Mouse (Mus musculus): ENCODE results near the gene Kirrel3. TPM values are rescaled to one million over a fixed set of nuclear protein-coding genes. Genes with fewer than 3 reads are reported as not detected.

The Kirrel3 gene
- polyA plus RNA-seq, 1 experiment from 2014 or later, result 0.60 TPM

- no peak for TF ChIP-seq CTCF (IDR thresholded peaks at IDR 0.05; ENCODE audit: low read depth)
These were observed 479.3 kb downstream of the Kirrel3 start for GRCm38 (mm10) chr9:34965041-34965415.

DNA sequence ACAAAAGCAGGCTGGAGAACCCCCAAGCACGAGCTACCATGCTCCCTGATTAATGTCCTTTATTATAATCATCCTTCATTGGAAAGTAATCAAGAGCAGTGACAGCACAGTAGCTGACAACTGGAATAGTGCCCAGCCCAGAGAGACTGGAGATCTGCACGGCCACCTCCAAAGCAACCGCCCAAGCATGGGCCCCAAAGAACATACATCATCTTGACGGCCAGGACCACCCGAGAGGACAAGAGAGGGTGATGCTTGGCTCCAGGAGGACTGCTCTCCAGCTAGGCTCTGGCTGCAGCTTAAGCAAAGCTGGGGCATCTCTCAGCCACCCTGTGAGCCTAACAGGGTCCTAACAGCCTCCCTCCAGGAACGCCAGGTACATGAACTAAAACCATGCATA lies 482.1 kb downstream of the Kirrel3 start:
- TF ChIP-seq CTCF (IDR thresholded peaks at IDR 0.05; ENCODE audit: low read depth), result no peak
- no peaks in the 10 kb centered on the region for H3K9me3 ChIP-seq (ENCODE audit: control insufficient read depth)
- H3K4me1 ChIP-seq (replicated peaks; ENCODE audit: control insufficient read depth, insufficient read depth, low read length), result no peaks in the 10 kb centered on the region
- H3K36me3 ChIP-seq (ENCODE audit: control insufficient read depth, insufficient read depth), result no peaks in the 10 kb centered on the region
- H3K27ac ChIP-seq (ENCODE audit: low read depth, low read length), result no peak overlapping the region
- no peak for ATAC-seq
- no peak overlapping the region for H3K9ac ChIP-seq (ENCODE audit: low read depth, low read length)
- WGBS, result 41% methylated on average over 6 of the region's 6 CpGs
- H3K27me3 ChIP-seq (replicated peaks; ENCODE audit: control insufficient read depth, insufficient read depth, low read length), result peaks cover 34% of the 10 kb centered on the region; the same call in 1 of the 2 replicates
- no peak overlapping the region for H3K4me3 ChIP-seq (ENCODE audit: low read depth, low read length)
- no peak overlapping the region for H3K4me2 ChIP-seq (replicated peaks; ENCODE audit: low read depth)

More at GRCm38 (mm10) chr9:34965041-34965415, 479.3 kb downstream of the Kirrel3 start:
- no peak for ATAC-seq
- Histone ChIP-seq H3K36me3 (ENCODE audit: control insufficient read depth, insufficient read depth) (no peaks in the 10 kb centered on the region), H3K9me3 (ENCODE audit: control insufficient read depth) (no peaks in the 10 kb centered on the region), H3K9ac (ENCODE audit: low read depth, low read length) (no peak overlapping the region), H3K4me2 (replicated peaks; ENCODE audit: low read depth) (no peak overlapping the region), H3K27ac (ENCODE audit: low read depth, low read length) (no peak overlapping the region), H3K27me3 (replicated peaks; ENCODE audit: control insufficient read depth, insufficient read depth, low read length) (peaks cover 23% of the 10 kb centered on the region; the same call in 1 of the 2 replicates), H3K4me1 (replicated peaks; ENCODE audit: control insufficient read depth, insufficient read depth, low read length) (no peaks in the 10 kb centered on the region), H3K4me3 (ENCODE audit: low read depth, low read length) (no peak overlapping the region)
- 59% methylated on average over 4 of the region's 4 CpGs for WGBS

DNA sequence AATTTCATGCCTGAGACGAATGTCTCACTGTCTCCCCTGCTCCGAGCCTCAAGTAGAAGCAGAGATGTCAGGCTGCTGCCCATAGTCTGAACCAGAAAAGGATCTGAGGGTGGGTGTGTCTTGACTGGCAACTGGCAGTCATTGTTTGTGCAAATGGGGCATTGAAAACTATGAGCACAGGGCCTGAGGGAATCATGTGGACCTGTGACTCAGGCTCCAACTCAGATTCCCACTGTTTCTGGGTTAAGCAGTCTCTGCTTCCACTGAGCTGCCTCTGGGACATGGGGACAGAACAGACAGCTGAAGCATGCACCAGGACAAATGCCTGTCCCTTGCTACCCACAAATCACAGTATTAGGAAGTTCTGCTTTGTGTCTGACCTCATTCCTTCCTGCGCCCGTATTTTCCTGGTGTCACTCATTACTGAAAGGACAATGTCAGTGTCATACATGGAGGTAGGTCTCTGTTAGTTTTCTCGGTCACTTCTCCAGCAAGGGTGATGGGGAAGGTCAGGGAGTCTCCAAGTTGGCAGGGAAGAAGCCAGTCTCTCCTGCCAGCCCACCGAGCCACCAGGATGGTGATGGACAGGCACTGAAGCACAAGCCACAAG lies 484.3 kb downstream of the Kirrel3 start:
- 80% methylated on average over 6 of the region's 6 CpGs for WGBS
- no peak overlapping the region for H3K4me3 ChIP-seq (ENCODE audit: low read depth, low read length)

DNA sequence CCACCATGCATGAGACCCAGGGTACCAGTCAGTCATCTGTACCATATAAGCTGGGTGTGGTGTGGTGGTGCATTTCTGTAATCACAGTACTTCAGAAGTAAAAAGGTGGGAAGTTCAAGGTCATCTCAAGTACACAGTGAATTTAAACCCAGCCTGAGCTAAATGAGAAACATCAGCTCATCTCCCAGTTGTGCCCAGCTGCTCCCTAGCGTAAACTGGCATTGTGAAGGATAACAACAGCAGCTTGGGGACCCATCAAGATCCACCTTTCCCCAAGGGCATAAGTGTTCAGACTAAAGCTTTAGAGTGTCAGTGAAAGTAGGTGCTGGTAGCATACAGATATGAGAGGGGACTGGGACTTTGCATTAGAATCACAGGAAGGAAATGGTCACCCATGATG lies 488.6 kb downstream of the Kirrel3 start:
- H3K4me1 ChIP-seq (replicated peaks; ENCODE audit: control insufficient read depth, insufficient read depth, low read length), result no peaks in the 10 kb centered on the region
- ATAC-seq, result no peak
- no peak for TF ChIP-seq CTCF (IDR thresholded peaks at IDR 0.05; ENCODE audit: low read depth)
- peaks cover 52% of the 10 kb centered on the region for H3K27me3 ChIP-seq (replicated peaks; ENCODE audit: control insufficient read depth, insufficient read depth, low read length)
- H3K9me3 ChIP-seq (ENCODE audit: control insufficient read depth), result peaks cover 2% of the 10 kb centered on the region
- no peaks in the 10 kb centered on the region for H3K36me3 ChIP-seq (ENCODE audit: control insufficient read depth, insufficient read depth)
- H3K4me2 ChIP-seq (replicated peaks; ENCODE audit: low read depth), result no peak overlapping the region
- H3K4me3 ChIP-seq (ENCODE audit: low read depth, low read length), result no peak overlapping the region
- H3K9ac ChIP-seq (ENCODE audit: low read depth, low read length), result no peak overlapping the region
- H3K27ac ChIP-seq (ENCODE audit: low read depth, low read length), result no peak overlapping the region
- 89% methylated on average over 1 of the region's 1 CpGs for WGBS

More for the DNA sequence above, 484.3 kb downstream of the Kirrel3 start:
- Histone ChIP-seq H3K27ac (ENCODE audit: low read depth, low read length) (no peak overlapping the region), H3K4me1 (replicated peaks; ENCODE audit: control insufficient read depth, insufficient read depth, low read length) (no peaks in the 10 kb centered on the region), H3K36me3 (ENCODE audit: control insufficient read depth, insufficient read depth) (no peaks in the 10 kb centered on the region), H3K27me3 (replicated peaks; ENCODE audit: control insufficient read depth, insufficient read depth, low read length) (peaks cover 43% of the 10 kb centered on the region), H3K4me2 (replicated peaks; ENCODE audit: low read depth) (no peak overlapping the region), H3K9me3 (ENCODE audit: control insufficient read depth) (no peaks in the 10 kb centered on the region), H3K9ac (ENCODE audit: low read depth, low read length) (no peak overlapping the region)
- ATAC-seq, result no peak
- TF ChIP-seq CTCF (IDR thresholded peaks at IDR 0.05; ENCODE audit: low read depth), result no peak

DNA sequence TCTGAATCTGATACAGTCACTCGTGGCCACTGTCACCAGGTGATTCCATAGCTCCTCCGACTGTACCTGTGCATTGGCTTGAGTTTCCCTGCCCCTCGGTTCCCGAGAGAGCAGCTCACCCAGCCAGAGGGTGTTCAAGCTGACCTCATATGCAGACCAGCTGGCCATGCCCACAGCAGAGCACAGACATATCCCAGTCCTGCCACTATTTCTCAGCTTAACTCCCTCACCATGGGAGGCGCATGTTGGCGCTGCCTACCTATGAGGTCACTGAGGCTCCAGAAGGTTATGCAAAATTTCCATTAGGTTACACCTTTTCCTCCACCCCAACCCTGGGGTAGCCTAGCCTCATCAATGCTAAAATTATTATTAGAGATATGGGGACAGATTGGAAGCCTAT lies 489.6 kb downstream of the Kirrel3 start:
- H3K9ac ChIP-seq (ENCODE audit: low read depth, low read length), result no peak overlapping the region
- no peaks in the 10 kb centered on the region for H3K4me1 ChIP-seq (replicated peaks; ENCODE audit: control insufficient read depth, insufficient read depth, low read length)
- H3K4me3 ChIP-seq (ENCODE audit: low read depth, low read length), result no peak overlapping the region
- ATAC-seq, result no peak
- H3K36me3 ChIP-seq (ENCODE audit: control insufficient read depth, insufficient read depth), result no peaks in the 10 kb centered on the region
- H3K27ac ChIP-seq (ENCODE audit: low read depth, low read length), result no peak overlapping the region
- no peak overlapping the region for H3K4me2 ChIP-seq (replicated peaks; ENCODE audit: low read depth)
- H3K9me3 ChIP-seq (ENCODE audit: control insufficient read depth), result peaks cover 5% of the 10 kb centered on the region
- no peak for TF ChIP-seq CTCF (IDR thresholded peaks at IDR 0.05; ENCODE audit: low read depth)
- H3K27me3 ChIP-seq (replicated peaks; ENCODE audit: control insufficient read depth, insufficient read depth, low read length), result peaks cover 61% of the 10 kb centered on the region
- 86% methylated on average over 6 of the region's 6 CpGs for WGBS

DNA sequence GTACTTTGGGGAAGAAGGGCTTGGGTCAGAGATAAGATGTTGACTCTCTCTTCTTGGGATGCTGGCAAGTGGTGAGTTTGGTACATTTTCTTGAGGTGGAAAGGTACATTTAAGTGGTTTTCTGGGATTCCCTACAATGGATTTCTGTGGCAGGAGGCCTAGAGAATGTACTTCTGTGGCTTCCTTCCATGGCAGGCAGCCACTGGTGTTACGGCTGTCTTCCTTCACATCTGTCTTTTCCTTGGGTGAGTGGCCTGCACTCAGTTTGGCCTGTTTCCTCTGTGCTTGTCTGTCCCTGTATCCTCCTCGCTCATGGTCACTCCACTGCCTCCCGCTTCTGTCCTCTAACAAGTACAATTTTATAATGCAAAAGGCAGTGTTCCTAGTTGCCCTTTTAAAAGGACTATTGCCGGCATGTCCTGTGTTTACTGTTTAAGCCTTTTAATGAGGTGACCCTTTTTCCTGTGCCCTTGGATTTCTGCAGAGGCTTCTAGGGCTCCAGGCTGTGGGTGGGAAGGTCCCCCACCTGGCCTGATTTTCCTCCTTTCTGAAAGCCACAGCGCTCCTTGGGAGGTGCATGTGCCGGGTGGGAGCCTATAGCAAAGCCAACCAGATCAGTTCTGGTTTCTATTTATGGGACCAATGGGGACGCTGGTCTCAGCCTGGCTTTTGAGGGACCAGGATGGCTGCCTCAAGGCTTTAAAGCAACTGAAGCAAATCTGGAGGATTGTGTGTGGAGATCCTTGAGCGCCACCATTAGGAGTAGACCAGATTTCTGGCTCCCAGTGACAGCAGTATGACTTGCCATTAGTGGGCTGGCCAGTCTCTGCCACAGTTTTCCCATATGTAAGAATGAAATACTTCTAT lies 491.1 kb downstream of the Kirrel3 start:
- H3K4me1 ChIP-seq (replicated peaks; ENCODE audit: control insufficient read depth, insufficient read depth, low read length), result no peaks in the 10 kb centered on the region
- TF ChIP-seq CTCF (IDR thresholded peaks at IDR 0.05; ENCODE audit: low read depth), result no peak
- peaks cover 58% of the 10 kb centered on the region for H3K27me3 ChIP-seq (replicated peaks; ENCODE audit: control insufficient read depth, insufficient read depth, low read length)
- H3K9ac ChIP-seq (ENCODE audit: low read depth, low read length), result no peak overlapping the region
- no peak overlapping the region for H3K4me2 ChIP-seq (replicated peaks; ENCODE audit: low read depth)
- H3K4me3 ChIP-seq (ENCODE audit: low read depth, low read length), result no peak overlapping the region
- WGBS, result 66% methylated on average over 8 of the region's 8 CpGs
- ATAC-seq, result no peak
- H3K36me3 ChIP-seq (ENCODE audit: control insufficient read depth, insufficient read depth), result no peaks in the 10 kb centered on the region
- H3K9me3 ChIP-seq (ENCODE audit: control insufficient read depth), result peaks cover 5% of the 10 kb centered on the region
- no peak overlapping the region for H3K27ac ChIP-seq (ENCODE audit: low read depth, low read length)
